24 mouse cellular contexts compared by ENCODE assay signal in the genomic region with DNA sequence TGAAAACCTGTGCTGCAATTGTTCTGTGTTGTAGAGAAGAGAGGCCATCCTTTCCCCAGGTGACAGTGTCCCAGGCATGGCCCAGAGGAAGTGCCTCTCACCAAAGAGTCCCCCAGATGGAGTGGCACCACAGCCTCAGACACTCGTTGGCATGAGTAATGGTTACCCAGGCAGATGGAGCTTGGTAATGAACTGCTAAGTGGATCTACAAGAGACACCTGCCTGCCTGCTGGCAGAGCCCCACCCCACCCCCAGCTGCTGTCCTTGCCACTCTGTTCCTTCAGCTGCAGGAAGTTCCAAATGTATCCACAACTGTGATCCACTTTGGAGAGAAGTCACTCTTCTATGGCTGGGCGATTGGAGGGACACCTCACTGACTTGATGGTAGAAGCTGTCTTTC.
A peak's percentile ranks its signal among the peaks of the same experiment; 100 is the strongest.
DNase-seq lines count a peak whose midpoint lies in the region; ATAC-seq lines count a peak whose summit lies in the region.
"Had no signal": no experiment of that assay in that cellular context is flagged by ENCODE, and none has a peak within 500 bp of the region (broad histone marks: within the 10 kb centered on the region; RNA-seq: fewer than 3 reads in every experiment).

No protein-coding gene starts in this region.

- no peak overlapping the region for H3K27ac ChIP-seq in intestine, embryonic 15.5 days
- H3K27ac ChIP-seq: embryonic facial prominence, embryonic 12.5 days; forebrain, embryonic 13.5 days; heart, adult 2 months; heart, embryonic 13.5 days; neural tube, embryonic 12.5 days had no signal

- 59% methylated on average over 2 of the region's 2 CpGs for WGBS in intestine, embryonic 15.5 days

- H3K9ac ChIP-seq in intestine, embryonic 15.5 days = no peak overlapping the region
- H3K9ac ChIP-seq: embryonic facial prominence, embryonic 12.5 days; forebrain, embryonic 13.5 days; heart, embryonic 13.5 days; neural tube, embryonic 12.5 days had no signal

- H3K27me3 ChIP-seq in intestine, embryonic 15.5 days (replicated peaks) = no peaks in the 10 kb centered on the region
- H3K27me3 ChIP-seq: embryonic facial prominence, embryonic 12.5 days; heart, embryonic 13.5 days had no signal

- H3K4me2 ChIP-seq in intestine, embryonic 15.5 days (replicated peaks) = no peak overlapping the region
- H3K4me2 ChIP-seq: embryonic facial prominence, embryonic 12.5 days; forebrain, embryonic 13.5 days; heart, embryonic 13.5 days; neural tube, embryonic 12.5 days had no signal

- no peaks in the 10 kb centered on the region for H3K4me1 ChIP-seq in intestine, embryonic 15.5 days (replicated peaks)
- H3K4me1 ChIP-seq: embryonic facial prominence, embryonic 12.5 days; forebrain, embryonic 13.5 days; heart, embryonic 13.5 days; neural tube, embryonic 12.5 days had no signal

- peak; percentile 26; the same call in 1 of the 2 replicates for ATAC-seq in intestine, embryonic 15.5 days
- ATAC-seq: forebrain, embryonic 13.5 days had no signal

- intact Hi-C loops in left cerebral cortex, postnatal 4 days (cut with DNase I) = no loop called here

- H3K4me3 ChIP-seq in intestine, embryonic 15.5 days (replicated peaks) = no peak overlapping the region
- H3K4me3 ChIP-seq: embryonic facial prominence, embryonic 12.5 days; forebrain, embryonic 13.5 days; heart, adult 2 months; heart, embryonic 13.5 days; neural tube, embryonic 12.5 days had no signal

- no peaks in the 10 kb centered on the region for H3K36me3 ChIP-seq in intestine, embryonic 15.5 days
- H3K36me3 ChIP-seq: embryonic facial prominence, embryonic 12.5 days; G1E; heart, embryonic 13.5 days; neural tube, embryonic 12.5 days had no signal

- no peaks in the 10 kb centered on the region for H3K9me3 ChIP-seq in intestine, embryonic 15.5 days
- H3K9me3 ChIP-seq: embryonic facial prominence, embryonic 12.5 days; forebrain, embryonic 13.5 days; heart, embryonic 13.5 days; neural tube, embryonic 12.5 days had no signal

- DNase-seq in frontal cortex, adult 2 months (ENCODE audit: extremely low spot score in 1 of 2, low spot score in 1 of 2) = peak; percentile 3 to 7
- no peak for DNase-seq in frontal cortex, postnatal 25 days (ENCODE audit: low spot score in 2 of 2)
- peak; percentile 11 to 22 for DNase-seq in right cerebral cortex, adult 2 months (ENCODE audit: low spot score in 2 of 2)
- no peak for DNase-seq in right cerebral cortex, postnatal 4 days
- DNase-seq in left cerebral cortex, postnatal 4 days = peak; percentile 18
- DNase-seq in spleen, postnatal 4 days (ENCODE audit: low spot score in 2 of 2) = no peak
- no peak for DNase-seq in spleen, postnatal 36 days (ENCODE audit: low spot score in 2 of 2)
- DNase-seq: adrenal gland, adult 2 months; cerebellum, adult 11-12 months; cerebellum, postnatal 25 days; gastrocnemius, postnatal 14 days; heart, adult 2 months; heart, postnatal 14 days; kidney, adult 8-10 months; kidney, postnatal 10 days; lung, postnatal 4 days; midbrain, embryonic 14.5 days; spleen, adult 18-20 months had no signal

Comparison
In these comparisons a context has a peak if more than half of its experiments do, and no peak if none do; other contexts are left out.
1. DNase-seq: peak in frontal cortex, adult 2 months (2 of 2), right cerebral cortex, adult 2 months (2 of 2) and left cerebral cortex, postnatal 4 days (single experiment); none in frontal cortex, postnatal 25 days (0 of 2), right cerebral cortex, postnatal 4 days (single experiment), spleen, postnatal 4 days (0 of 2) and spleen, postnatal 36 days (0 of 2).